Mouse (Mus musculus) frontal cortex, postnatal 14 days (tissue): ENCODE data around the gene Ak3.

Source experiments
- DNase-seq, 2 experiments: peaks; one replicate each; pipeline ENCODE4 v3.0.0; 2022; ENCODE audit warnings: low spot score in 2 of 2

Gene Ak3

GRCm38 (mm10) chr19:29047334-29048170 is at the start of gene Ak3:
Ak3 (minus strand) TSS chr19:29047961.
- DNase-seq = peak; percentile 48 to 59

GRCm38 (mm10) chr19:29092194-29092593 is 44.4 kb upstream of the Ak3 start:
- DNase-seq = no peak

- no peak for DNase-seq
Observed at GRCm38 (mm10) chr19:29088628-29089027, 40.9 kb upstream of the Ak3 start.

GRCm38 (mm10) chr19:29074802-29075201 is 27.0 kb upstream of the Ak3 start:
- DNase-seq = no peak

GRCm38 (mm10) chr19:29069195-29069594 is 21.4 kb upstream of the Ak3 start:
- DNase-seq = no peak

GRCm38 (mm10) chr19:29066981-29067471 is 19.3 kb upstream of the Ak3 start:
- no peak for DNase-seq

GRCm38 (mm10) chr19:29064451-29065102 is 16.8 kb upstream of the Ak3 start:
- DNase-seq = no peak

- DNase-seq = peak; percentile 77 to 88
Observed at GRCm38 (mm10) chr19:29063577-29064363, 16.0 kb upstream of the Ak3 start.

- DNase-seq = no peak
Observed at GRCm38 (mm10) chr19:29063009-29063408, 15.2 kb upstream of the Ak3 start.

GRCm38 (mm10) chr19:29060299-29060698 is 12.5 kb upstream of the Ak3 start:
- no peak for DNase-seq

GRCm38 (mm10) chr19:29059688-29060087 is 11.9 kb upstream of the Ak3 start:
- no peak for DNase-seq

GRCm38 (mm10) chr19:29058741-29059140 is 11.0 kb upstream of the Ak3 start:
- DNase-seq = no peak

GRCm38 (mm10) chr19:29055469-29055868 is 7.7 kb upstream of the Ak3 start:
- DNase-seq = no peak

- DNase-seq = no peak
Observed at GRCm38 (mm10) chr19:29054594-29054993, 6.8 kb upstream of the Ak3 start.

GRCm38 (mm10) chr19:29052786-29053185 is 5.0 kb upstream of the Ak3 start:
- no peak for DNase-seq

- no peak for DNase-seq
Observed at GRCm38 (mm10) chr19:29050186-29050980, 2.6 kb upstream of the Ak3 start.

GRCm38 (mm10) chr19:29049401-29050075 is 1.8 kb upstream of the Ak3 start:
- no peak for DNase-seq

- DNase-seq = no peak
Observed at GRCm38 (mm10) chr19:29046961-29047333, 814 bp downstream of the Ak3 start.

GRCm38 (mm10) chr19:29045956-29046650 is 1.7 kb downstream of the Ak3 start:
- no peak for DNase-seq

GRCm38 (mm10) chr19:29045369-29045768 is 2.4 kb downstream of the Ak3 start:
- DNase-seq = no peak
